Mouse (Mus musculus) liver, postnatal 0 days (tissue): ENCODE measurements at regions not wholly inside any gene's neighbourhood (a gene's known extent, or its start where the extent isn't known, plus 50 kb on each side); places are given as distances from the start of the nearest gene placed in this dataset.

Experiments used
- CTCF ChIP-seq: sonication (generic); IDR thresholded peaks from 2 replicates; pipeline ENCODE4 v1.5.1; 2016; ENCODE audit warnings: antibody characterized with exemption, low read depth
- EP300 ChIP-seq: IDR thresholded peaks from 2 replicates; pipeline ENCODE4 v1.6.1; 2016; ENCODE audit warnings: antibody characterized with exemption, low read depth, mild to moderate bottlenecking

DNA sequence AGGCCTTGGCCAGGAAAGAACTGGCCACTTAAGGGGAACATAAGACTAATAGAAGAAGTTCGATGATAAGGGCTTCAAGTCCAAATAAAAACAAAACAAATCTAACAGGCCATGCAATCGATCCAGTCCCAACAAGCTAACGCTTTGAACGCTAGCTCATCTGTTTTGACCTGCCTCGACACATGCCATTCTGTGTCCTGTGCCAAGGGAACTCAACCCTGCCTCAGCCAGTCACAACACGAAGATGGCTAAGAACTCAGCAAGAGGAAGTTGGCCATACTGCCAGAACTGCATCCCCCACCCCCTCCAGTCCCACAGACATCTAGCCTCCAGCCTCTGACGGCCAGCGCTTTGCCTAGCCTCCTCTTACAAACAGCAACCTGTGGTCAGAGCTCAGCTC lies 259.1 kb downstream of the Gm12728 start:
- TF ChIP-seq CTCF (no peak), EP300 (no peak)
